Mouse (Mus musculus): ENCODE results near the gene Atoh7.

- no peak for TF ChIP-seq CTCF (IDR thresholded peaks at IDR 0.05; ENCODE audit: low read depth)
- no peak for TF ChIP-seq EP300 (optimal IDR thresholded peaks at IDR 0.05)
Observed at GRCm38 (mm10) chr10:63053007-63053406, 46.4 kb upstream of the Atoh7 start.

Measured in stomach, postnatal 0 days (tissue).